Mouse (Mus musculus) heart, postnatal 0 days (tissue): ENCODE results near the gene Zfp52.

Source experiments
- CTCF ChIP-seq: IDR thresholded peaks from 2 replicates; pipeline ENCODE4 v1.5.1; 2016; ENCODE audit warnings: antibody characterized with exemption, control low read depth, low read depth
- EP300 ChIP-seq: IDR thresholded peaks from 2 replicates; pipeline ENCODE4 v1.6.1; 2016; ENCODE audit warnings: antibody characterized with exemption, low read depth

DNA sequence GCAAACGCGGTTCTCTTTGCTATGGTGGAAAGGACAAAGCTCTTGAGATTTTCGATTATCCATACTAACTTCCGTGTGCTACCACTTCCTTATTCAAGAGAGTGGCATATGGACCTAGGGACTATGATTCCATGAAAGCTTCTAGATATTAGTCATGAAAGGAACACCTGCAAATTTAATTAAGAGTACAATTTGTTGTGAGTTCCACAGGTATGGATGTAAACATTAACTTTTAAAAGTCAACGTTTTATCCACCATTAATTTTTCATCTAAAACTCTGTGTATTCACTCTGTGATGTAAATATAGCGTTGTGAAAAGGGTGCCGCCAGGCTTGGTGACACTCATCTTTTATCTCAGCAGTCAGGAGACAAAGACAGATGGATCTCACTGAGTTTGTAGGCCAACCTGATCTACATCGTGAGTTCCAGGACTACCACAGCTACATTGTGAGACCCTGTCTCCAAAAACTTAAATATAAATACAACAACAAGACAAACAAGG, 45.8 kb upstream of the Zfp52 start:
- no peak for TF ChIP-seq CTCF
- no peak for TF ChIP-seq EP300
